Mouse (Mus musculus) neural tube, embryonic 13.5 days (tissue): ENCODE data around the gene Rnf166. TPM values are rescaled to one million over a fixed set of nuclear protein-coding genes. Genes with fewer than 3 reads are reported as not detected.

Source experiments
- ATAC-seq: fragments of 200-750 bp; cut with Nextera tagmentation; 2 replicates; pipeline ENCODE4 v1.8.0; 2017; ENCODE audit warnings: low read depth, mild to moderate bottlenecking, moderate TSS enrichment, moderate library complexity
- H3K27ac ChIP-seq: fragments of 300-500 bp; sonication (generic); replicated peaks from 2 replicates; pipeline ENCODE4 v1.5.1; 2015; ENCODE audit warnings: moderate library complexity, mild to moderate bottlenecking, inconsistent platforms
- H3K27me3 ChIP-seq: fragments of 300-500 bp; sonication (generic); 2 replicates; pipeline ENCODE4 v1.6.1; 2015; ENCODE audit warnings: mild to moderate bottlenecking, inconsistent platforms
- H3K36me3 ChIP-seq: fragments of 300-500 bp; sonication (generic); 2 replicates; pipeline ENCODE4 v1.6.1; 2015; ENCODE audit warnings: mild to moderate bottlenecking, inconsistent platforms
- H3K4me1 ChIP-seq: fragments of 300-500 bp; sonication (generic); replicated peaks from 2 replicates; pipeline ENCODE4 v1.6.1; 2015; ENCODE audit warnings: inconsistent platforms
- H3K4me2 ChIP-seq: fragments of 300-500 bp; sonication (generic); 2 replicates; pipeline ENCODE4 v1.6.1; 2015; ENCODE audit warnings: inconsistent platforms, mild to moderate bottlenecking, moderate library complexity
- H3K4me3 ChIP-seq: fragments of 300-500 bp; sonication (generic); 2 replicates; pipeline ENCODE4 v1.5.1; 2015; ENCODE audit warnings: mild to moderate bottlenecking, inconsistent platforms
- H3K9ac ChIP-seq: fragments of 300-500 bp; sonication (generic); 2 replicates; pipeline ENCODE4 v1.6.1; 2015; ENCODE audit warnings: moderate library complexity, mild to moderate bottlenecking, inconsistent platforms
- H3K9me3 ChIP-seq: fragments of 300-500 bp; sonication (generic); 2 replicates; pipeline ENCODE4 v1.6.1; 2016; ENCODE audit warnings: inconsistent platforms
- WGBS: fragments of 180-500 bp; shearing (Covaris S2); methylation state at CpG from one replicate; pipeline ENCODE4 v1.1.7; 2015; 5-methylcytosine and 5-hydroxymethylcytosine counted together
- polyA plus RNA-seq: library from polyadenylated mRNA; unstranded; fragments of >200 nt; fragmentation: Nextera tagmentation; extraction: Ambion mirVana; gene quantifications from 2 replicates; pipeline ENCODE4 v1.2.1, GENCODE M21; 2015

Gene Rnf166
- polyA plus RNA-seq, 1 experiment from 2014 or later, result 36.8 TPM

- Histone ChIP-seq H3K4me2 (no peak overlapping the region), H3K36me3 (peaks cover 48% of the 10 kb centered on the region), H3K27ac (no peak overlapping the region), H3K9ac (no peak overlapping the region), H3K9me3 (no peaks in the 10 kb centered on the region), H3K4me3 (no peak overlapping the region), H3K4me1 (peaks cover 11% of the 10 kb centered on the region), H3K27me3 (peaks cover 42% of the 10 kb centered on the region)
- no peak for ATAC-seq
- WGBS, result 79% methylated on average over 7 of the region's 7 CpGs
These were observed 10.9 kb downstream of the Rnf166 start for GRCm38 (mm10) chr8:122464985-122465384.

- Histone ChIP-seq H3K27ac (no peak overlapping the region), H3K27me3 (peaks cover 52% of the 10 kb centered on the region), H3K9me3 (no peaks in the 10 kb centered on the region), H3K9ac (no peak overlapping the region), H3K4me2 (no peak overlapping the region), H3K4me3 (no peak overlapping the region), H3K4me1 (peaks cover 12% of the 10 kb centered on the region), H3K36me3 (peaks cover 39% of the 10 kb centered on the region)
- ATAC-seq, result no peak
- WGBS, result 70% methylated on average over 12 of the region's 12 CpGs
These were observed 11.9 kb downstream of the Rnf166 start for GRCm38 (mm10) chr8:122463651-122464640.

DNA sequence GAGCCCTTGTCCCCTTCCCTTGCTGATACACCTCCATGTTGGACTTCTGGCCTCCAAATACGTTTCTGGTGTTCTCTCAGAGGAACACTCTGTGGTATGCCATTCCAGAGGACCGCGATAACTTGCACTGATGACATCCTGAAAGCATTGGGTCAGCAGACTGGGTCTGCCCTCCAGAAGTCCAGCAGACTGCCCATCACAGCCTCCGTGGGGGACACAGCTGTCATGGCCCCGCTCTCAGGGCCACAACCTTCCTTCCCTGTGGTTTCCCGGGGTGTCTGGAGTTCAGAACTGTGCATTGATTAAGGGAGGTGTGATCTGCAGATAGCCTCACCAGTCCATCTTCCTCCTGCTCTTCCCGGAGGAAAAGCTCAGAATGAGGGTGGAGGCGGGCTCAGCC is 13.4 kb downstream of the Rnf166 start:
- no peak for ATAC-seq
- H3K4me2 ChIP-seq, result no peak overlapping the region
- no peak overlapping the region for H3K4me3 ChIP-seq
- H3K9ac ChIP-seq, result no peak overlapping the region
- H3K27me3 ChIP-seq, result peaks cover 67% of the 10 kb centered on the region
- WGBS, result 67% methylated on average over 8 of the region's 8 CpGs
- H3K27ac ChIP-seq, result no peak overlapping the region
- H3K9me3 ChIP-seq, result no peaks in the 10 kb centered on the region
- H3K36me3 ChIP-seq, result peaks cover 25% of the 10 kb centered on the region
- H3K4me1 ChIP-seq, result peaks cover 12% of the 10 kb centered on the region

DNA sequence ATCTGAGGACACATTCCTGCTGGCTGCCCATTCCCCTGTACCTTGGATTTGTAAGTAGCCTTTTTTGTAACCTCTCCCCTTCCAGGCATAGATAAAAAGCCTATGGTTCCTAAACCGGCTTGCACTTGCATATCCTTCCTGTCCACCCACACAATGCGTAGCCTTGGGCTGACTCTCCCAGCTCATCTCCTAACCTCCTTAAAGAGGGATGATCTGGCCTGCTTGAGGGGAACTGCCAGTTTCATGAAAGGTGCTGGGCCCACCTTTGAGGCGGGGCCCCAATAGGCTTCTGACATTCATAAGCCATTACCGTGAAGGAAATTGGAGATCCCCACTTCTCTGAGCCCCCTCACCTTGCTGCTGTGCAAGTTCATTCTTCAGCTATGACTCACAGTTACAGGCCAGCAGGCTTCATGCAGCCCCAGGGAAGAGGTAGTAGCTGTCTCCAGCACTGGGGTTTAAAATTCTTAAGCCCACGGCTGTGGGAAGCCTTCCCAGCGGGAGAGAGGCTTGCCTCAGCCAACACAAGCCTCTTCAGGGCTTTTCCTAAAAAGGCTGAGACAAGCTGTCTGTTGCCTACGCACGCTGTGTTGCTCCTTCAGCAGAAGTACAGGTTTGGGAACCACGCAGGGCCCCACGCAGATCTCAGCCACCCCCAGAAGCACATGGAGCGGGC is 14.3 kb downstream of the Rnf166 start:
- 64% methylated on average over 11 of the region's 11 CpGs for WGBS
- Histone ChIP-seq H3K27ac (no peak overlapping the region), H3K9me3 (no peaks in the 10 kb centered on the region), H3K4me2 (no peak overlapping the region), H3K27me3 (peaks cover 76% of the 10 kb centered on the region), H3K36me3 (peaks cover 16% of the 10 kb centered on the region), H3K4me1 (peaks cover 12% of the 10 kb centered on the region), H3K9ac (no peak overlapping the region), H3K4me3 (no peak overlapping the region)
- ATAC-seq, result no peak

- H3K27ac ChIP-seq, result no peak within 1 kb of the TSS
- peak within 1 kb of the TSS; percentile 41; the same call in 1 of the 2 replicates for H3K9ac ChIP-seq
- H3K4me3 ChIP-seq, result peak within 1 kb of the TSS; percentile 35
- no peaks in the 10 kb centered on the region for H3K9me3 ChIP-seq
- H3K4me1 ChIP-seq, result peaks cover 12% of the 10 kb centered on the region
- H3K27me3 ChIP-seq, result peaks cover 84% of the 10 kb centered on the region
- peak within 1 kb of the TSS; percentile 66 for H3K4me2 ChIP-seq
- peaks cover 9% of the 10 kb centered on the region for H3K36me3 ChIP-seq
- WGBS, result 2% methylated on average over 56 of the region's 56 CpGs
- ATAC-seq, result 0 out of 2 replicates have a peak, but pooled peaks have one; percentile 48
These were observed 15.1 kb downstream of the Rnf166 start, which contains the start of gene Snai3 for GRCm38 (mm10) chr8:122460524-122461472. Snai3 (minus strand) TSS chr8:122460733.

DNA sequence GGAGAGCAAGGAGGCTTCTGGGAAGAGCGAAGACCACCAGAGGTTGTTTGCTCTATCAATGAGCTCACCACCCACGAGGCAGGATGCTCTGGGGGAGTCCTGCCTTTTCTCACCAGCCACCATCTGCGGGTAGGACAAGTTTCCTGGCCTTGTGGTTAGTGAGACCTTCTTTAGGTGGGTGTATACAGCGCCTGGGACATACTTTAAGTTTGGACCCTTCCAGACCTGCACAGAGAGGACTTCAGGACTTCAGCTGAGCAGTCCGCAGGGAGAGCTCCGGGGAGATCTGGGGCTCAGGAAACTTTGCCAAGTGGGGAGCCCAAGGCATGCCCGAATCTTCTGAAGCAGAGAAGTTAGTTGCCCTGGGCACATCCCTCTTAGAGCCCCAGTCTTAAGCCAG is 15.9 kb downstream of the Rnf166 start:
- H3K4me2 ChIP-seq, result peak overlapping the region; percentile 66
- no peak for ATAC-seq
- no peaks in the 10 kb centered on the region for H3K9me3 ChIP-seq
- H3K4me3 ChIP-seq, result peak overlapping the region; percentile 35
- 0 out of 2 replicates have a peak overlapping the region, but pooled peaks have one; percentile 41 for H3K9ac ChIP-seq
- H3K27ac ChIP-seq, result no peak overlapping the region
- WGBS, result 26% methylated on average over 7 of the region's 7 CpGs
- peaks cover 12% of the 10 kb centered on the region for H3K4me1 ChIP-seq
- H3K27me3 ChIP-seq, result peaks cover 85% of the 10 kb centered on the region
- H3K36me3 ChIP-seq, result peaks cover under 1% of the 10 kb centered on the region; the same call in 1 of the 2 replicates

DNA sequence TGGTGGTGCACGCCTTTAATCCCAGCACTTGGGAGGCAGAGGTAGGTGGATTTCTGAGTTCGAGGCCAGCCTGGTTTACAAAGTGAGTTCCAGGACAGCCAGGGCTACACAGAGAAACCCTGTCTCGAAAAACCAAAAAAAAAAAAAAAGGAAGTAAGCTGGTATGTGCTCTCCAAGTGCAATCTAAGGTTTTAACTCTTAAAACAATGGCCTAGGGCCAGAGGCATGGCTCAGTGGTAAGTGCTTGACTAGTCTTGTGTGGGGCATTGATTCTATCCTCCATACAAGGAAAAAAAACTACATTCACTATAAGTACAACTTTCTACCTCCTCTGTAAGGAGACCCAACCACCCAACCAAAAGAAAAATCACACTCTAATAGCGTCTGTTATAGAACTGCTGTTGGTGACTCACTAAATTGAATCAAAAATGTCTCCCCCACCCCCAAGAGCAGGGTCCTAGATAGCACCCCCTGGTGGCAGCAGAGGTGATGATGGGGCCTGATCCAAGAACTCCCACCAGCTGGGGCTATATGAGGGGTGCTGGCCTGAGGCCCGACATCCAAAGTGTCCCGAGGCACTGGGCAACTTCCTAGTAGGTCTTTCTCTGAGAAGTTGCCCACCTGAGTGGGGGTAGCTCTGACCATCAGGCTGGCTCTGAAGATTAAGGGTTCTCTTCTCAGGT is 16.5 kb downstream of the Rnf166 start:
- Histone ChIP-seq H3K4me1 (peaks cover 12% of the 10 kb centered on the region), H3K9ac (no peak overlapping the region), H3K36me3 (no peaks in the 10 kb centered on the region), H3K27ac (no peak overlapping the region), H3K9me3 (no peaks in the 10 kb centered on the region), H3K27me3 (peaks cover 85% of the 10 kb centered on the region), H3K4me3 (no peak overlapping the region), H3K4me2 (no peak overlapping the region)
- 64% methylated on average over 6 of the region's 6 CpGs for WGBS
- ATAC-seq, result no peak

GRCm38 (mm10) chr8:122457171-122457570 is 18.7 kb downstream of the Rnf166 start:
- 84% methylated on average over 11 of the region's 11 CpGs for WGBS
- Histone ChIP-seq H3K4me2 (no peak overlapping the region), H3K9ac (no peak overlapping the region), H3K36me3 (no peaks in the 10 kb centered on the region), H3K4me1 (peaks cover 12% of the 10 kb centered on the region), H3K27me3 (peaks cover 65% of the 10 kb centered on the region), H3K4me3 (no peak overlapping the region), H3K27ac (no peak overlapping the region), H3K9me3 (no peaks in the 10 kb centered on the region)
- ATAC-seq, result no peak

- H3K9me3 ChIP-seq, result no peaks in the 10 kb centered on the region
- no peak for ATAC-seq
- H3K4me1 ChIP-seq, result no peaks in the 10 kb centered on the region
- H3K4me3 ChIP-seq, result no peak overlapping the region
- H3K9ac ChIP-seq, result no peak overlapping the region
- peaks cover 41% of the 10 kb centered on the region for H3K27me3 ChIP-seq
- WGBS, result 88% methylated on average over 6 of the region's 6 CpGs
- no peak overlapping the region for H3K27ac ChIP-seq
- no peak overlapping the region for H3K4me2 ChIP-seq
- no peaks in the 10 kb centered on the region for H3K36me3 ChIP-seq
These were observed 21.5 kb downstream of the Rnf166 start for GRCm38 (mm10) chr8:122454409-122454808.

- 83% methylated on average over 10 of the region's 10 CpGs for WGBS
- Histone ChIP-seq H3K9ac (no peak overlapping the region), H3K36me3 (no peaks in the 10 kb centered on the region), H3K27ac (no peak overlapping the region), H3K4me1 (no peaks in the 10 kb centered on the region), H3K4me2 (no peak overlapping the region), H3K9me3 (no peaks in the 10 kb centered on the region), H3K4me3 (no peak overlapping the region), H3K27me3 (peaks cover 18% of the 10 kb centered on the region)
- no peak for ATAC-seq
These were observed 23.7 kb downstream of the Rnf166 start for GRCm38 (mm10) chr8:122452154-122452553.

GRCm38 (mm10) chr8:122451161-122451703 is 24.6 kb downstream of the Rnf166 start:
- no peaks in the 10 kb centered on the region for H3K36me3 ChIP-seq
- no peak overlapping the region for H3K27ac ChIP-seq
- H3K27me3 ChIP-seq, result peaks cover 9% of the 10 kb centered on the region; the same call in 1 of the 2 replicates
- H3K4me1 ChIP-seq, result peaks cover 2% of the 10 kb centered on the region; the same call in 1 of the 2 replicates
- no peak for ATAC-seq
- no peak overlapping the region for H3K4me3 ChIP-seq
- 81% methylated on average over 7 of the region's 7 CpGs for WGBS
- no peaks in the 10 kb centered on the region for H3K9me3 ChIP-seq
- H3K9ac ChIP-seq, result no peak overlapping the region
- H3K4me2 ChIP-seq, result no peak overlapping the region
